Mouse (Mus musculus): Measurements from ENCODE around the gene Ptcd2. TPM values are rescaled to one million over a fixed set of nuclear protein-coding genes. Genes with fewer than 3 reads are reported as not detected.

Gene Ptcd2
- total RNA-seq (2022), result 10 to 100 TPM; 26.4 to 35.2 (median 29.1) TPM

- peak; percentile 94 to 97 for DNase-seq (ENCODE audit: low spot score in 2 of 2)
These were observed at the start of gene Ptcd2, which contains the start of gene Mrps27 for GRCm38 (mm10) chr13:99344599-99345575. Gene Ptcd2, minus strand, starts transcription at chr13:99344705. Gene Mrps27, plus strand, starts transcription at chr13:99344786.

GRCm38 (mm10) chr13:99393128-99393527 is 48.6 kb upstream of the Ptcd2 start:
- no peak for DNase-seq (ENCODE audit: low spot score in 2 of 2)

GRCm38 (mm10) chr13:99391417-99391816 is 46.9 kb upstream of the Ptcd2 start:
- DNase-seq (ENCODE audit: low spot score in 2 of 2), result peak in 1 of 2 experiments; percentile 38

GRCm38 (mm10) chr13:99387901-99388811 is 43.7 kb upstream of the Ptcd2 start:
- no peak for DNase-seq (ENCODE audit: low spot score in 2 of 2)

GRCm38 (mm10) chr13:99386341-99386740 is 41.8 kb upstream of the Ptcd2 start:
- DNase-seq (ENCODE audit: low spot score in 2 of 2), result no peak

- DNase-seq (ENCODE audit: low spot score in 2 of 2), result no peak
These were observed 41.4 kb upstream of the Ptcd2 start for GRCm38 (mm10) chr13:99385911-99386310.

GRCm38 (mm10) chr13:99384555-99385203 is 40.2 kb upstream of the Ptcd2 start:
- DNase-seq (ENCODE audit: low spot score in 2 of 2), result no peak

- DNase-seq (ENCODE audit: low spot score in 2 of 2), result no peak
These were observed 37.9 kb upstream of the Ptcd2 start for GRCm38 (mm10) chr13:99382373-99382772.

- DNase-seq (ENCODE audit: low spot score in 2 of 2), result no peak
These were observed 33.7 kb upstream of the Ptcd2 start for GRCm38 (mm10) chr13:99378223-99378622.

GRCm38 (mm10) chr13:99377055-99377454 is 32.5 kb upstream of the Ptcd2 start:
- DNase-seq (ENCODE audit: low spot score in 2 of 2), result no peak

GRCm38 (mm10) chr13:99375550-99375949 is 31.0 kb upstream of the Ptcd2 start:
- DNase-seq (ENCODE audit: low spot score in 2 of 2), result peak; percentile 61 to 84

GRCm38 (mm10) chr13:99374191-99374590 is 29.7 kb upstream of the Ptcd2 start:
- DNase-seq (ENCODE audit: low spot score in 2 of 2), result no peak

- no peak for DNase-seq (ENCODE audit: low spot score in 2 of 2)
These were observed 29.2 kb upstream of the Ptcd2 start for GRCm38 (mm10) chr13:99373684-99374083.

GRCm38 (mm10) chr13:99371285-99371684 is 26.8 kb upstream of the Ptcd2 start:
- DNase-seq (ENCODE audit: low spot score in 2 of 2), result no peak

- no peak for DNase-seq (ENCODE audit: low spot score in 2 of 2)
These were observed 24.6 kb upstream of the Ptcd2 start for GRCm38 (mm10) chr13:99369103-99369502.

GRCm38 (mm10) chr13:99367554-99368174 is 23.2 kb upstream of the Ptcd2 start:
- DNase-seq (ENCODE audit: low spot score in 2 of 2), result no peak

GRCm38 (mm10) chr13:99366422-99367175 is 22.1 kb upstream of the Ptcd2 start:
- DNase-seq (ENCODE audit: low spot score in 2 of 2), result peak; percentile 88

GRCm38 (mm10) chr13:99363866-99364265 is 19.4 kb upstream of the Ptcd2 start:
- DNase-seq (ENCODE audit: low spot score in 2 of 2), result peak; percentile 73 to 78

GRCm38 (mm10) chr13:99358921-99359320 is 14.4 kb upstream of the Ptcd2 start:
- DNase-seq (ENCODE audit: low spot score in 2 of 2), result no peak
